Mouse (Mus musculus) T-helper 2 cell (primary cell): Measurements from ENCODE around the gene Tor1a.

Experiments used
- in situ Hi-C: fragments of 300-600 bp; cut with MboI, MseI; formaldehyde crosslinking; loops from one replicate; pipeline ENCODE4 v1.15.1; 2025; ENCODE audit warnings: high pct_unique_total_duplicates

Tor1a gene

DNA sequence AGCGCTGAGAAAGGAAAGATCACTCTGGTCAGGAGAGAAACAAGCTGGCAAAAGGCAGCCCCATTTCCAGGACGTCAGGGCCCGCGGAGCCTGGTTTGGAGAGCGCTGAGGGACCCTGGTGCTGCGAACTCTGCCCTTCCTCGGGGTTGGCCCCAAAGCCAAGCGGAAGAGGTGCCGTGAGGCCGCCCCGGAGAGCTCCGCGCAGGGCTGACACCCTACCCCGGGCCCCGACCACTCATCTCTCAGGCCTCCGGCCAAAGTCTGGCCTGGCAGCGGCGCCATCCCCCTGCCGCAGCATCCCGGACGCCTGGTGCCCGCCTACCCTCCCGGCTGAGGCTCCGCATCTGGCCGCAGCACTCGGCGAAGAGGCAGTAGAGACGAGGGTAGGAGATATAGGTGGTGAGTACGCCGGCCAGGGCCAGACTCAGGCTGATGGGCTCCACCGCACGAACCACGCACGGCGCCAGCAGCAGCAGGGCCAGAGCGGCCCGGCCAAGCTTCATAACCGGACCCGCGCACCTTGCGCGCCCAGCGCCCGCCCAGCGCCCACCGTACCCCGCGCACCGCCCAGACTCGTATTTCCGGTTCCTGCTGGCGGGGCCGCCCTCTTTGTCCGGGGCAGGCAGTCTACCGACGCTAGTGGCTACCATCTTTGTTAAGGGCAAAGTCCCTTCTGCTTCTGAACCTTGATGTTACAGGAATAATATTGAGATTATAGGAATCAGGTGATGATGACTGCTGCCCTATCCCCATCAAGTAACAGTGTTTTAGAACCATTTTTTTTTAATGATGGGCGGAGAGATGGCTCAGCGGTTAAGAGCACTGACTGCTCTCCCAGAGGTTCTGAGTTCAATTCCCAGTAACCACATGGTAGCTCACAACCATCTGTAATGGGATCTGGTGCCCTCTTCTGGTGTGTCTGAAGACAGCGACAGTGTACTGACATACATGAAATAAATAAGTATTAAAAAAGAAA lies at the start of gene Tor1a:
Gene Tor1a, minus strand, starts transcription at position 582 of the 976 bp plus-strand sequence.
- in situ Hi-C loops, result no loop called here

DNA sequence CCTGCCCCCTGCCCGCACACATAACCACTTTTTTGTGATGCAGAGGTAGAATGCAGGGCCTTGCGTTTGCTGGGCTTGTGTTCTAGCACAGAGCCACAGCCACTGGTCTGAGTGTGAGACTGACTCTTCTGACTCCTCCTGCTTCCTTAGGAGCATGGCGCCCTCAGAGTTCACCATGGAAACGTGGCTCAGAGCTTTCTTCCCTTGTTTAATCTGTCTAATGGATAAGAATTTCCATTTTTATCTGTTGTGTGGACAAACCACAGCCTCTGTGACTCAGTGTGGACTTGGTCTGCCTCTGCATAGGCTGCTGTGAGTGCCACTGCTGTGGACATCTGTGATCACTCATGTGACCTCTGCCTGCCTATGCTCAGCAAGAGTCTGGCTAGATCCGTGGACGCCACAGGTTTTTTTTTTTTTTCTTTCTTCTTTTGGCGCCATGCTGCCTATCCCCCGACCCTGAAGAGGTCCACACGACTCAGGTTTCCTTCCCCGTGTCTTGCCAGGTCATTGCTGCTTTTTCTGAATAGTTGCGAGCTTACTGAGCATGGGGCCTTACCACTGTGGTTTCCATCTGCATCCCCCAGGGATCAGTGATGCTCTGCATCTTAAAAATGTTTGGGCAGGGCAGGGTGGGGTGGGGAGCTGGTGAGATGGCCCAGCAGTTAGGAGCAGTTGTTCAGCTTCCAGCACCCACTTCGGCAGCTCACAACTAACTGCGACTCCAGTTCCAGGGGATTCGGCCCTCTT lies 45.8 kb upstream of the Tor1a start:
- in situ Hi-C loops, result no loop called here

DNA sequence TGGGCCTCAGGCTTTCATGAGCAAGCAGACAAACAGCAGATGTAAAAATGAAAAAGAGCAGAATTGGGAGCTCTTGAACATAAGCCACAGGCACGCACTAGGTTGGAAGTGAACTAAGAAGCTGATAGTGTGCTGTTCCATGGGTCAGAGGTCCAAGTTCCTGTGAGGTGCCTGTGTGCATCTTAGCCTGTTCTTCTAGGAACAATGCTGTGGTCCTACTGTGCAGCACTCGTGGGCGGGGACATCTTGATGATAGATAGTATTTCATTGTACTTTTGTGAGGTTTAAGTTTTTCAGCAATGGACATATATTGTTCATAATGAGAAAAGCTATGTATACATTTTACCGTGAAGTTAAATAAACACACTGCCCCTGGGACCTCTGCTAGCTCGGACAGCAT lies 39.5 kb upstream of the Tor1a start:
- in situ Hi-C loops, result no loop called here

DNA sequence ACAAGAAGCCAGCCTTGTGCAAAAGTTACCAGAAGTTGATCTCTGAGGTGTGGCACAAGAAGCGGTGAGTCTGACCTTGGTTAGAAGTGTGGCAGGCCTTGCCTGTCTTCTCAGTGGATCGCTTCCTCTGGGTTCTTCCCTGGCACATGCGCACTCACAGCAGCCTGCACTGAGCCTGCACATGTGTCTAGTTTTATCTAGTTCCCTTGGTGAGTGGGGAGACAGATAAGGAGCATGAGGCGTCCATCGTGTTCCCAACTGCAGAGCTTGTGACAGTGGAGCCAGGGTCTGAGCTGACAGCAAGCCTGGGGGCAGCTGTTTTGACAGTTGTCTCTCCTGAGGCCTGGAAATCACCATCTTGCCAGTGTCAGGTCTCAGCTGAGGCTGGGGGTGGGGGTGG lies 38.7 kb upstream of the Tor1a start:
- in situ Hi-C loops, result no loop called here

DNA sequence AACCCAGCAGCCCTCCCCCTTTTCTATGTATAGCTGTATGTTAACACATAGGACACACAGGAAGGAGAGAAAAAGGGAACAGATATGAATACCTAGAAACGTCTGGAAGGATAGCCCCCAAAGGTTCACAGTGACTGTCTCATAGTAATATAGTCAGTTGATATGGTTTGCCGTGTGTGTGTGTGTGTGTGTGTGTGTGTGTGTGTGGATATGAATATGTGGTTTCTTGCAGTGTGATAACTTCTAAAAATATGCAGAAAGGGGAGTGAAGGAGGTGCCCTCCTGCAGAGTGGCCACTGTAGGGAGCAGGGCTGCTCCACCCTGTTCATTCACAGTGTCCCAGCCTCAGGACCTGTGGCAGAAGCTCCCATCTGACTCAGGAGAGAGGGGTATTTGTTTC lies 37.7 kb upstream of the Tor1a start:
- in situ Hi-C loops, result no loop called here

DNA sequence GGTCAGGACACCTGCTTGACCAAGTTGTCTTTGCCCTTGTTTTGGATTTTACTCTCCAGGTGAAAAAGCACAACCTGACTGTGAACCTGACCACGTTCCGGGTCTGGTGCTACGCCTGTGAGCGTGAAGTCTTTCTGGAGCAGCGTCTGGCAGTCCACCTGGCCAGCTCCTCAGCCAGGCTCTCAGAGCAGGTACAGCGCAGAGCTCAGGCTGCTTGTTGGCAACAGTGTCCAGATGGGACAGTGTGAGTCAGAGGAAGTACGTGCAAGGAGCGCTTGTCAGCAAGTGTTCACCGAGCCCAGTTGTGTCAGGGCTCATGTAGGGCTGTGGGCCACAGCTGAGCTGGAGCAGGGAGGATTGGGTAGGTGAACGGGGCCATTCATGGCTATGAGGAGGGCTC lies 35.1 kb upstream of the Tor1a start:
- in situ Hi-C loops, result no loop called here

DNA sequence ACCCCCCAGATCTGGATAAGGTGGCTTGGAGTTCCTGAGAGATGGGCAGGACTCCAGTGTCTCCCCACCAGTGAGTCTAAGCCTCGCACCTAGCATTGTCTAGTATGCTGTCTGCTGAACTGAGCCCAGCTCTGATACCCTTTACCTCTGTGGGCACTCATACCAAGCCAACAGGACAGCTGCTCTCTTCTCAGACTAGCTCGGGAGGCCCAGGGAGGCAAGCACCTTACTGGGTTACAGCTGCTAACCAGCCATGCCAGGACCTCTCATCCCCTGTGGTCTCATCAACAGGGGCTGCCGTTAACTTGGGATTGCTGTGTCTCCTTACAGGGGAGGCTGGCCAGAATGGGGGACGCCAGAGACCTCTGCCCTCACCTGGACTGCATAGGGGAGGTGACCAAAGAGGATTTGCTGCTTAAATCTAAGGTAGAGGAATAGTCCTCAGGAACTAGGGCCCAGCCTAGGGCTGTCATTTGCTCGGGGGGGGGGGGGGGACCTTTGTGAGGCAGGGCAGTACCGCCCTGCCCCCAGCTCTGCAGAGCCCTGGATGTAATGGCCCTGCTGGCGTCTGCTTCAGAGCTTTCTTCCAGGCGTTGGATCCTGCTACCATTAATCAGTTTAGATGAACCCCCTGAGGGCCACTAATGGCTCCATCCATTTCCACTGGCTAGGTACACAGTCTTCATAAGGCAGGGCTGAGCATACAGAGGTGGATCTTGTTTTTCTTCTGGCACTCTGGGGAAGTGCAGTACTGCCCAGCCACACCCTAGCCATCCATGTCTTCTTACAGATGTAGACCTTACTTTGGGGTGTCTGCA lies 30.9 kb upstream of the Tor1a start:
- in situ Hi-C loops, result no loop called here

DNA sequence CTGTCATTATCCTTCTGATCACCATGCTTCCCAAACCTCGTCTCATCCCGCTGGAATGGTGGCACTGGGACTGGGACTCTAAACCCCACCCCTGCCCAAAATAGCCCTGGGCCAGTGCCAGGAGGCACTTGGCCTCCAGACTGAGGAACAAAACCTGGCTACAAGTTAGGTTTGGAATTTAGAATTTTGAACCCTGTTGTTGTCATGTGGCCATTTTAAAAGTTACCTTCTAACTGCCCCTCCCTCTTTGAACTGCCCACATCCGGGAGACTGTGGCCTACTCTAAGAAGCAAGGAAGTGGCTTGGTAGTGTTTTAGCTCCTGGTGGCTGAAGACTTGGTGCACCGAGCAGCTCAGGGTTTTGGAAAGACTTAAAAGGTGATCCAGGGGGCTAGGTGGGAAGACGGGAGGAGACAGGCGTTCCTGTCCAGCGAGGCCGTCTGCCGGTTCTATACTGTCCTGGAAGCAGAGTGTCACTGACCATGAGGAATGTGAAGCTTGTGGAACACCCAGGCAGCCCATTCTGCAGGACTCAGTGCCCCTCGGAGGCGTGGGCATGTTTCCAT lies 27.8 kb upstream of the Tor1a start:
- in situ Hi-C loops, result no loop called here

DNA sequence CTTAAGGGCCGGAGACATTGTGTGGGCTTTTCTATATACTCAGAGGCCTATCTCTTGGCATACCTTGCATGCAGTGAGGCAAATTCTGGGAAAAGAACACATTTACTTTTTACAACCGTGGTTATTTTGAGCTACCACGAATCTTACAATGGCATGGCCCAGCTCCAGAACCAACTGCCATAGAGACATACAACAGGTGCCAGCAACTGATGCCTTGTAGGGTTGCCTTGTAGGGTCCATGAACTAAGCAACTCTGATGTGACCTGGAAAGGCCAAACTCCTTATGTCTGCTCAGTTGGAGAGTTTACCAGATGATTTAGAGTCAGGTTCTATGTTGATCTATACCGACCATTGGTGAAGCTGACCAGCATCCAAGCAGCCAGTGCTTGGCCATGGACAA lies 27.1 kb upstream of the Tor1a start:
- in situ Hi-C loops, result no loop called here

DNA sequence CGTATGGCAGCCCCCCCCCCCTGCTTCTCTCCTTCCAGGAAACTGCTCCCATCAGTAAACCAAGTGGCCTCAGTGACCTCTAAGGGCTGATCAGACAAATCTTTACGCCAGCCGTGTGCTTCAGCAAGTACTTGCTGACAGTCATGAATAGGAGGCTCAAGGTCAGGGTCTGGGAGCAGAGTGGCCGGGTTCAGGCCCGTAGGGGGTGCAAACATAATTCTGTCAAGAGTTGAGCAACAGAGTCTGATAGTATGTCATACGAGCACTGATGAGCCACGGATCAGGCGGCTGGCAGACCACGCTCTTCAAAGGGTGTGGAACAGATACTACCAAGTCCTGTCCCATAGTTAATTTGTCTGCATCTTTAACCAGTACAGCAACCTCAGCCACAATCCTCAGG lies 22.5 kb upstream of the Tor1a start:
- in situ Hi-C loops, result no loop called here

DNA sequence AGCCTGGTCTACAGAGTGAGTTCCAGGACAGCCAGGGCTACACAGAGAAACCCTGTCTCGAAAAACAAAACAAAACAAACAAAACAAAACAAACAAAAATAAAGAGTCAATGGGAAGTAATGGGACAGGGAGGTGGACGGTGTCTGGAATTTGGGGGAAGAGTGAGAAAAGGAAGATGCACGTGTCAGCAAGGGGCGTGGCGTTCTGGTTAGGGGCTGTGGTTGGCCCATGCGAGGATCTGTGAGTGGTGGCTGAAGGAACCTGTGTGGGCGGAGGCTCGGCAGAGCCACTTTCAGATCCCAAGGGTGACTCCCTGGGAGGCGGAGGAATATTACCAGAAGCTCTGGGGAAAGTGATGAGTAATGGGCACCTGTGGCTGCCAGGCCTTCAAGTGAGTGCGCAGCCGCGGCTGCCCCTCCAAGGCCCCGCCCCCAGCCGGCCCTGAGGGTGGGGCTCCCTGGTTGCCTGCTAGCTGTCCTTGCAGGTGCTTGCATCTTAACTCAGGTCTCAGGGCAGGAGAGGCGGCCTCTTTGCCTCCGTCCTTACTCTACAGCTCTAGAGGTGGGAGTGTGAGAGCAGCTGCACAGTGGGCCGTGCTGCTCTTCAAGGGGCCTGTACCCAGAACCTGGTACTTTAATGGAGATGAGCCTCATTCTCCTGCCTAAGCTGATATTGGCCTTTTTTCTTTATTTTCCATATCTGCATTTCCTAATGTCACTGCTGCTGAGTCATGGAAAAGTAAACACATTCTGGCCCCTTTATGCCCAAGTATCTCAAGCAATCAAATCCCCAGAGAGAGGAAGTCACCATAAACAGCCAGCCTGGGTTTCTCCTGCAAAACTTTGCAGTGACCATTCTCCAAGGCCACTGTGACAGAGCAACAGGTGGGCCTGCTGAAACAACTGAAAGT lies 17.6 kb upstream of the Tor1a start:
- in situ Hi-C loops, result no loop called here

DNA sequence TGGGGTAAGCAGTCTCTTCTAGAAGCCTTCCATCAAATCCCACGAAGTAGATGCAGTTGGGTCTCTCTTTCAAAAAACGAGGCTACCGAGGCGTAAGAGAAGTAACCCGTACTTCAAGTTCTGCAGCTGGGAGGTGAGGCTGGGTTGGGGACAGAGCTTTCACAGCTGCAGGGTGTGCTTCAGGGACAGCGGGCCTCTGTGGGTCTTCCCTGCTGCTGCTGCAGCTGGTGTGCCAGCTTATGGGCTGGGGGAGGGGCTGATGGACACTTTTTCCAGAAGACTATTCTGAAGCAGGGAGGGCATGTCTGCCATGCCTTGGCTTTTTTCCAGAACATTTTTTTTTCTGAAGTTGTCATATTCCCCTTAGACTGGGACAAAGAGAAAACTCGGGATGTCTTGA lies 15.3 kb upstream of the Tor1a start:
- in situ Hi-C loops, result no loop called here

DNA sequence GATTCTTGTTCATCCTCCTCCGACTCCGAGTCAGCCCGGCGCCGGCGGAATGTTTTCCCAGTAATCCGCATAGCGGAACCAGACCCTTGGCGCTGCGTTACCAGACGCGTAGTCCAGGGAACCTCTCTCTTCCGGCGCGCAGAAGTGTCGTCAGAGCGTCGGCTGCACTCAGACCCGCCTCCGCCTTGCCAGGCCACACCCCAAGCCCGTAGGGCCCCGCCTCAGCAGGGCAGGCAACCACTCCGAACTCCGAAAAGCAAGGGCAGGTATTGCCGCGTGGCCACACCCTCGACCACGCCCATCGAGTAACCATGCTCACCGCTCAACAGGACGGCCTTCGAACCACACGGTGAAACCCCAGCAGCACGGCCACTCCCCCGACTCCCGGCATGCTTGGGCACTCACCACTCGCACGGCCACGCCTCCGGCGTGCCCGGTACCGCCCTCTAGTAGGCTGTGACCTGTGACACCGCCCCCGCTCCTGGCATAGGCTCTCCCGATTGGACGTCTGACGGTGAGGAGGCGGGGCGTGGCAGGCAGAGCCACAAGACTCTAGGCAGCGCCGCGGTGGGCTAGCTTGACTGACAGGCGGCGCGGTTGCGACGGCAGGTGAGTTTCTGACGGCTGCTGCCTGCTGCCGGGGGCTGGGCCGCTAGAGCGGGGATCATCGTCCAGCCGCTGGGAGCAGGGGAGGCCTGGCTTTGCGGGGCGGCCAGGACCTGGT lies 14.2 kb upstream of the Tor1a start, which contains the start of the genes BC005624 and Usp20:
Gene BC005624, minus strand, starts transcription at position 412 of the 724 bp plus-strand sequence.
Gene Usp20, plus strand, starts transcription at position 490 of the 724 bp plus-strand sequence.
- in situ Hi-C loops, result no loop called here

DNA sequence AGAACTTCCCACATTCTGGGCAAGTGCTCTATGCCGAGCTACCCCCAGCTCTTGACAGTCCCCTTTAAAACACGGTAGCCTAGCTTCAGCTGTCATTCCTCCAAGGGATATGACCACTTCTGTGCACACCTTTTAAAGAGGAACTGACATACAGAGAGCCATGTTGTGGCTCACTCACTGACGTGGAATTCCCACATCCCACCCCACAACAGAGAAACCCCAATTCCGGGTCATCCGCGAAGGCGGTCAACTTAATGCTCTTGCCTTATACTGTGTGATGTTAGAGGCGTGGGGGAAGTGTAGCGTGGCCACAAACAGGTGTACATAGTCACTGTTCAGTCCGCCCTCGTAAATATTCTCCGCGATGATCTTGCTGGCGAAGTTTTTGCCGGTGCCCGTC lies 907 bp downstream of the Tor1a start:
- in situ Hi-C loops, result no loop called here

DNA sequence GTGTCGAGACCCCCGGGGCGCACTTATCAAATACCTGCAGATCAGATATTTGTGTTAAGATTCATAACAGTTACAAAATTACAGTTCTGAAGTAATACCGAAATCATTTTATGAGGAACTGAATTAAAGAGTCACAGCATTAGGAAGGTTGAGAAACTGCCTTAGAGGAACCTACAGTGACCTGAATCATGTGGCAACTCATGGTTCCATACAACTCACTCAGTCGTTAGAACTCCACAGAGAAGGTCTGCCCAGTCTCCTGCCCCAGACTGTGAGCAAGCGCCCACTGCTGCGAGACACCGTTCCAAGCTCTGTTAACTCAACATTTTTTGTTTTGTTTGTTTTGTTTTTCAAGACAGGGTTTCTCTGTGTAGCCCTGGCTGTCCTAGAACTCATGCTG lies 2.1 kb downstream of the Tor1a start:
- in situ Hi-C loops, result no loop called here

DNA sequence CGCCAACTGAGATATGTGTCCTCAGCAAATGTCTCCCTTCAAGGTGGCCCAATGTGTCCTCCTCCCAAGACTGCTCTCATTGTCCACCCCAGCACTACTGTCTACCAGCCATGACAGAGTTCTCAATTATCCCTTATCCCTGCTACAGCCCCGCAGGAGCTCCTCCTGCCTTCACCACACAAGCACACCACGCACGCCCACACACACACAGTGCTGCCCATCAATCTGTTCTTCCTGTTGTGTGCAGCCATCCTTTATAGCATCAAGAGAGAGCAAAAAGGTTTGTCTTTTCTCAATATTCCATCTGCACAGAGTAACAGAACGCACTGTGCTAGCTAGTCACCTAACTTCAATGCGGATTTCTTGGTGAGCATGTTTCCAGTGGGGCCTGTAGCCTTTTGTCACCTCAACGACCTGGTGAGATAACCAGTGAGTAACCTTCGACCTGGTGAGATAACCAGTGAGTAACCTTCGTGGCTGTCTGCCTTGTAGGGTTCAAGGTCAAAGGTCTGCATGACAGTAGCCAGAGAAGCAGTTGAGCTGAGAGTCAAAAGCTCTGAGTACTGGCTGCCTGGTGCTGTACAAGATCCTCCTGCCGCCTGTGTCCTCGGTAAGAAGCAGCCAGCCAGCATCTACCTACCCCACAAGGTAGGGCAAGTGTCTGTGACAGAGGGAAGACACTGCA lies 5.0 kb downstream of the Tor1a start:
- in situ Hi-C loops, result no loop called here

DNA sequence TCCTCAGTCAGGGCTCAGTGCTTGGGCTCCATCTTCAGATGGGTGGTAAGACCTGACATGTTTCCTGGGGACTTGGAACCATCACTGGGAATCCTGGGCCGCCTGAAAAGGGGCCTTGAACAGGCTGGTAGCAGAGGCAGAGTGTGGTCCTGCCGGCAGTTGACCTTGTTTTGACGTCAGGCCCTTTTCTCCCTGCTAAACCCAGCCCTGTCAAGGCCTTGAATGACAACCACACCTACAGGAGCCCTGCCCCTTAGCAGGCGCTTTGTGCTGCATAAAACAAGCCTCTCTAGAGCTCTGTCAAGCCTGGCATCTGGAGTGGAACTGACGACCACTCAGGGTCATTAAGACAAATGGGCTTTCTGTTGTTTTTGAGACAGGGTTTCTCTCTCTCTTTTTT lies 7.9 kb downstream of the Tor1a start:
- in situ Hi-C loops, result no loop called here

DNA sequence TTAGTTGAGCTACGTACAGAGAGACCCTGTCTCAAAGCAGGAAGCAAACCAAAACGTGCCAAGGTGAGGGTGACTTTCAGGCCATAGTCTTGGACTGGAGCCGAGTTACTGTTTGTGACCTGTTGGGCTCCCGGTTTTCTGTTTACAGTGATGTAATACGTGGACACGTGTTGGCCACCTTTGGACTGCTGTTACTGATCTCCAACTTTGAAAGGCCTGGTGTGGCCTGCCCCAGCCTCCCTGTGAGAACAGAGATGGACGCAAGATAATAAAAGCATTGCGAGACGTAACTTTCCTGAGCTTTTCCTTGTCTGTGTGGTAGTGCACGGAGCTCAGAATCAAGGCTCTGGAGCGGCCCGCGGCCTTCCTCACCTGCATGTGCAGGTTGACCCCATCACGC lies 9.0 kb downstream of the Tor1a start:
- in situ Hi-C loops, result no loop called here

DNA sequence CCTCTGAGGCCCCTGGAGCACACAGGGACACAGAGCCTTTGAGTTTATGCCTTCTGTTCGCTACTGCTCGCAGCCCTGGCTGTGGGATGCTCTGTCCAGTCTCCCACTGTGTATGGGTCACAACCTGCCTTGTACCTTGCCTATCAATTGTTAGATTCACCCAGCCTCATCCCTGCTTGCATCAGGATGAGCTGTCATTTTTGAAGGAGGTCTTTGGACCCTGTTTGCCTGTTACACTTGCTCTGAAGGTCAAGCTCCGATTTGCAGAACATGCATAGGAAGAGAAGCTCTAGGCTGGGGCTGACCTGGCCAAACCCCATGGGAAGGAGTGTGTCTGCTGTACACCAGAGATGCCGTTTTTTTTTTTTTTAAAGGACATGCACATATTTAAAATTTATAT lies 10.2 kb downstream of the Tor1a start:
- in situ Hi-C loops, result no loop called here
